Mouse (Mus musculus) inflammation-experienced regulatory T-cells, adult 6 months (primary cell): ENCODE data around the gene Olfr1162. TPM values are rescaled to one million over a fixed set of nuclear protein-coding genes. Genes with fewer than 3 reads are reported as not detected.
"Not testable (repeated sequence)": the region's sequence is repeated elsewhere in the genome, so short reads cannot be mapped to it uniquely, and the experiment has no call there.

Experiments used
- ATAC-seq: one replicate; pipeline ENCODE4 v1.8.0; 2017
- polyA plus RNA-seq, 3 experiments: library from polyadenylated mRNA; unstranded; fragments of 100-300 nt; shearing (Covaris generic); gene quantifications; one replicate each; pipeline ENCODE4 v1.2.1; 2017

The Olfr1162 gene
- not detected for polyA plus RNA-seq

DNA sequence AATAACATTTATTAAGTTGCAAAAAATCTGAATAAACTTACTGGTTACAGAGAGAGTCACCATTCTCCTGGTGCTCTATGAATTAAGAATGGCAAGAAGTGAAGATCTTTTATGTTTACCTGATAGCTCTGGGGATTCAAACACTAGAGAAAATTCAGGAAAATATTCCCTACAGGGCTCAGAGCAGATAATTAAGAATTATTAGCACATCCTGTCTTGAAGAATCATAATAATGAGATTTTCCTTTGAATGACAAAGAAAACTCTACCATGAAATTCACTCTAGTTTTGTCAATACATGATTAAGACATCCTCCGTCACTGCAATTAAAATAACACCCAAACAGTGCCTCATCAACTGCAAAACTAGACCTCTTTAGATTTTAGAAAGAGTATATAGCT lies at the start of gene Olfr1162:
TSS of gene Olfr1162 (minus strand) at position 101 of the 400 bp plus-strand sequence.
- no peak for ATAC-seq

DNA sequence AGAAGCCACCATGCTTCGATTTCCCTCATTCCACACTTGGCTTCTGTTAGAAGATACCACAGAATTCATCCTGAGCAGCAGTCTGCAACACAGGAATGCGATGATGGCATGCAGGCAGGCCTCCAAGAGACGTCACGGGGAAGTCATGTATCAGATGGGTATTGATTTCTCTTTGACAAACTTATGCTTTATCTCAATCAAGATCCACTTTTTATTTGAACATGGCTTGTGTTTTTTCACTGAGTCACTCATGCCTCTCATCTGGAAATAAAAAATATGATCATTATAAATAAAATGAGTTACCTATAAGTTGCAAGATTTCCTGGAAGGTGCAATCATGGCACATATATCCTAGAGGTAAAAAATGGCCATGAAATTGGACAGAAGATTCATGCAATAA lies 42.9 kb upstream of the Olfr1162 start, which contains the start of gene Olfr1164:
TSS of gene Olfr1164 (minus strand) at position 101 of the 400 bp plus-strand sequence.
- no peak for ATAC-seq

DNA sequence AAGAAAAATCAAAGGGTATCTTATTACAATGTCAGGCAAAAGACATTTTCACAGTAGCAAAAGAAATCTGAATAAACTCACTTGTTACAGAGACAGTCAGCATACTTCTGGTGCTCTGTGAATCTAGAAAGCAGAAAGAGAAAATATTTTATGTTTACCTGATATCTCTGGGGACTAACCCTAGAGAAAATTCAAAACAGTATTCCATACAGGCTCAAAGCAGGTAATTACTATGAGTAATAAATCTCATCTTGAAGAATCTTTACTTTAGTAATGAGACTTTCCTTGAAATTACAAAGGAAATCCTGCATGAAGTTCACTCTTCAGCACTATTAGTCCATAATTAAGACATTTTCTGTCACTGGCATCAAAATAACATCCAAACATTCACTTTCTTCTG lies 20.8 kb upstream of the Olfr1162 start, which contains the start of gene Olfr1163:
TSS of gene Olfr1163 (minus strand) at position 101 of the 400 bp plus-strand sequence.
- no peak for ATAC-seq

DNA sequence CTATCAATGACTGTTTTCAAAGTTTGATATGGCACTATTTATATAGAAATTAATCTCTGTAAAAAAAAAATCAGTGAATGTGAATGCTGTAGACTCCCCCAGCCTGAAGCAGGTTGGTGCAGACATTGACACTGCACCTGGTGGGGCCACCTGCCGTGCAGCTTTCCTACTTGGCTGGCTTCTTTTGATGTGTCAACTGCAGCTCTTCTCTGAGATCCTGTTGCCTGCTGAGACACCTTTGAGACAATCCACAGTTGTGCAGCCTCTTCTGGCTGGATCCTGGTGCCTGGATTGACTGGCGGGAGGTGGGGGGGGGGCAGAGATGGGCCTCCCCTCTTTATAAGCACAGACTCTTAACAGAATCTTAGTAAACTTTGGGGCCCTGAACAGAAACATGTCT lies 12.7 kb upstream of the Olfr1162 start:
- no peak for ATAC-seq

DNA sequence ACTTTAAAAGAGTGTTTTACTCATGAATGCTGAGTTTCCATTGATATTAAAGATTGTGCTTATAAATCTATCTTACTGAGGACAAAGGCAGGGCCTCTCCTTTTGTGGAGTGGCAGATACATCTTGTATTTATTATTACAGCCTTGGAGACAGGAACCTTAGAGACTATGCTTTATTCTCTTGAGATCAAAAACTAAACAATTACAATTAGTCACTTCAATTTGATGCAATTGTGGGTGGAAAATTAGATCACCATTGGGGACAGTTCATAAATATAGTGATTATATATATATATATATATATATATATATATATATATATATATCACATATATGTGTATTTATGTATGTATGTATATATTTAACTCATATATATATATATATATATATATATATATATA lies 13.3 kb downstream of the Olfr1162 start, which contains the start of gene Olfr73:
TSS of gene Olfr73 (minus strand) at position 101 of the 400 bp plus-strand sequence.
- ATAC-seq, result no peak

DNA sequence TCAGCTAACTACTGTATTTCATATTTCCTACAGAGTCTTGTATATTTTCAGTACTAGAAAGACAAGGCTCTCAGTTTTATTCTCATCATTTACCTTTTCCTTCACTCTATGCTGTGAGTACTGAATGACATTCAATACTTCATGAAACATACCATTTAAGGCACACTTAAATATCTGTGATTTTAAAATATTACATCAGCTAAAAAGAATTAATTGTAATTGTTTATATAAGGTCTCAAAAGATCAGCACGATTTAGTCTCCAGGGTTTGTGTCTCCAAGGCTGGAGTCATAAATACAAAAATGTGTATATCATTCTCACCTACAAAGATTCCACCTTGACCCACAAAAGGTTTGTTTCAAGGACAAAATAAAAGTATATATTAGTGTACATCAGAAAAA lies 28.5 kb downstream of the Olfr1162 start, which contains the start of gene Olfr1161:
TSS of gene Olfr1161 (plus strand) at position 301 of the 400 bp plus-strand sequence.
- ATAC-seq, result not testable (repeated sequence)

DNA sequence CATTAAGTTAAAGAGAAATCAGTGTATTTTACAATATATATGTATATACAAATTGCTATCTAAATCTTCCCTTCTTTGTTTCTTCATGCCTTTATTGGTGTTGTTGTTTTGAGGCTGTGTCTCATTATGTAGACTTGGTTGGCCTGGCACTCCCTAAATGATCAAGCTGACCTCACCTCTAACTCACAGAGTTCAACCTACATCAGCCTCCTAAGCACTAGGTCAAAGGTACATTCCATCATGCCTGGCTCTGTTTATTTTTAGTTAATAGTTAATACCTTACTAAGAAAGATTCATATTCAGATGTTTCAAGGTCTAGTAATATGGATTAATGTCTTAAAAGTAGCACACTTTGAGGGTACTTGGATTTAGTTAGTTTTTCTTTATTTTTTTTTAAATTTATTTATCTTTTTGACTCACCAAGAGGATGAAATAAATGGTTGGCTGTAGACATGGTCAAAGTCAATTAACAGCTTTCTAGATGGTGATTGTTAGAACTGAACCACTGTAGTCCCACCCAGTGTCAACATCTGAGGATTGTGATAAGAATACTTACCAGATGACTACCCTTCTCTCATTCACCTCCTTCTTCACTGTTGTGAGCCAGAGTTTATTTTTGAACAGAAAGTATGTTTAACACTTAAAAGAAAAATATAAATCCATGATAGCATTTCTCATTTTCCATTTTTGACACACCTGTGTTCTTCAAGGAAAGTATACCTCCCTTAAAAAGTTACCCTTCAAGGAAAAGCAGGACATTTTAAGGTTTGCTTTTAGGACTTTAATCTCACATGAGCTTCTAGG lies 43.2 kb downstream of the Olfr1162 start, which contains the start of gene Olfr1160:
TSS of gene Olfr1160 (minus strand) at position 754 of the 804 bp plus-strand sequence.
- no peak for ATAC-seq

Other genes with a start within 250 kb of the Olfr1162 start
- not detected for gene Olfr1145, start 241.3 kb downstream of the Olfr1162 start, polyA plus RNA-seq
- not detected for gene Olfr1148, start 220.6 kb downstream of the Olfr1162 start, polyA plus RNA-seq
- not detected for gene Olfr1150-ps1, start 207.1 kb downstream of the Olfr1162 start, polyA plus RNA-seq
- not detected for gene Olfr1151, start 195.3 kb downstream of the Olfr1162 start, polyA plus RNA-seq
- not detected for gene Olfr1152, start 184.6 kb downstream of the Olfr1162 start, polyA plus RNA-seq
- gene Olfr1153, start 156.2 kb downstream of the Olfr1162 start, polyA plus RNA-seq, result not detected
- not detected for gene Olfr1154, start 146.0 kb downstream of the Olfr1162 start, polyA plus RNA-seq
- not detected for gene Olfr1155, start 106.0 kb downstream of the Olfr1162 start, polyA plus RNA-seq
- under 1 TPM in 1 of 3 experiments, not detected in 2; 0.23 TPM for gene Olfr1156, start 98.0 kb downstream of the Olfr1162 start, polyA plus RNA-seq
- not detected for gene Olfr1157, start 82.8 kb downstream of the Olfr1162 start, polyA plus RNA-seq
- not detected for gene Olfr74, start 76.5 kb downstream of the Olfr1162 start, polyA plus RNA-seq
- not detected for gene Olfr1158, start 61.0 kb downstream of the Olfr1162 start, polyA plus RNA-seq
- not detected for gene Olfr1160, start 42.9 kb downstream of the Olfr1162 start, polyA plus RNA-seq
- gene Olfr1161, start 28.4 kb downstream of the Olfr1162 start, polyA plus RNA-seq, result not detected
- not detected for gene Olfr73, start 13.4 kb downstream of the Olfr1162 start, polyA plus RNA-seq
- not detected for gene Olfr1163, start 20.7 kb upstream of the Olfr1162 start, polyA plus RNA-seq
- not detected for gene Olfr1164, start 42.8 kb upstream of the Olfr1162 start, polyA plus RNA-seq
- gene Olfr1166, start 77.1 kb upstream of the Olfr1162 start, polyA plus RNA-seq, result not detected
- under 1 TPM in 1 of 3 experiments, not detected in 2; 0.15 TPM for gene Olfr1167, start 104.1 kb upstream of the Olfr1162 start, polyA plus RNA-seq
- gene Olfr1168, start 130.8 kb upstream of the Olfr1162 start, polyA plus RNA-seq, result under 1 TPM in 1 of 3 experiments, not detected in 2; 0.38 TPM
- gene Olfr1170, start 177.2 kb upstream of the Olfr1162 start, polyA plus RNA-seq, result not detected
- gene Olfr1173, start 228.7 kb upstream of the Olfr1162 start, polyA plus RNA-seq, result under 1 TPM in 1 of 3 experiments, not detected in 2; 0.16 TPM